Mouse (Mus musculus): ENCODE results near the gene Olfr1393. TPM values are rescaled to one million over a fixed set of nuclear protein-coding genes. Genes with fewer than 3 reads are reported as not detected.

The Olfr1393 gene
- polyA plus RNA-seq, 2 experiments: 0.03 to 0.05 TPM

GRCm38 (mm10) chr11:49248226-49248973 lies 29.7 kb upstream of the Olfr1393 start:
- Histone ChIP-seq H3K4me2 (ENCODE audit: low read depth) (no peak overlapping the region; the same call in 1 of the 2 replicates), H3K27ac (no peak overlapping the region), H3K36me3 (replicated peaks; ENCODE audit: control insufficient read depth, insufficient read depth, low read depth) (peaks cover under 1% of the 10 kb centered on the region), H3K4me3 (ENCODE audit: insufficient read depth in 1 of 2, low read depth in 2 of 2, low read length in 2 of 2) (no peak overlapping the region), H3K4me1 (replicated peaks; ENCODE audit: control insufficient read depth in 2 of 2, insufficient read depth in 2 of 2, low read length in 1 of 2) (peaks cover 47 to 67% of the 10 kb centered on the region in 2 experiments), H3K9me3 (ENCODE audit: control insufficient read depth, low read length) (no peaks in the 10 kb centered on the region), H3K9ac (replicated peaks) (no peak overlapping the region), H3K27me3 (ENCODE audit: control insufficient read depth, insufficient read depth, low read length) (no peaks in the 10 kb centered on the region)
- TF ChIP-seq EP300 (IDR thresholded peaks at IDR 0.05; ENCODE audit: low read depth) (no peak), CTCF (IDR thresholded peaks at IDR 0.05; ENCODE audit: low read depth) (no peak)
- WGBS (ENCODE audit: insufficient replicate concordance): 53% methylated on average over 6 of the region's 6 CpGs
- no peak for ATAC-seq (ENCODE audit: insufficient read depth)
- DNase-seq (ENCODE audit: low read depth in 3 of 3, low spot score in 3 of 3): no peak

GRCm38 (mm10) chr11:49248974-49249700 lies 29.0 kb upstream of the Olfr1393 start:
- H3K9ac ChIP-seq (replicated peaks): no peak overlapping the region; the same call in 1 of the 2 replicates
- ATAC-seq (ENCODE audit: insufficient read depth): no peak
- 51% methylated on average over 6 of the region's 6 CpGs for WGBS (ENCODE audit: insufficient replicate concordance)

GRCm38 (mm10) chr11:49249811-49250421 lies 28.2 kb upstream of the Olfr1393 start:
- H3K9ac ChIP-seq (replicated peaks): peak overlapping the region; percentile 93
- no peaks in the 10 kb centered on the region for H3K27me3 ChIP-seq (ENCODE audit: control insufficient read depth, insufficient read depth, low read length)
- peaks cover 43 to 61% of the 10 kb centered on the region in 2 experiments for H3K4me1 ChIP-seq (replicated peaks; ENCODE audit: control insufficient read depth in 2 of 2, insufficient read depth in 2 of 2, low read length in 1 of 2)
- TF ChIP-seq EP300 (IDR thresholded peaks at IDR 0.05; ENCODE audit: low read depth): no peak
- TF ChIP-seq CTCF (IDR thresholded peaks at IDR 0.05; ENCODE audit: low read depth): no peak
- H3K4me3 ChIP-seq (ENCODE audit: insufficient read depth in 1 of 2, low read depth in 2 of 2, low read length in 2 of 2): peak overlapping the region; percentile 82
- 4% methylated on average over 10 of the region's 10 CpGs for WGBS (ENCODE audit: insufficient replicate concordance)
- H3K4me2 ChIP-seq (ENCODE audit: low read depth): peak overlapping the region; percentile 73
- H3K27ac ChIP-seq: peak overlapping the region; percentile 81
- H3K36me3 ChIP-seq (replicated peaks; ENCODE audit: control insufficient read depth, insufficient read depth, low read depth): peaks cover 15% of the 10 kb centered on the region
- DNase-seq (ENCODE audit: low read depth in 3 of 3, low spot score in 3 of 3): no peak
- no peaks in the 10 kb centered on the region for H3K9me3 ChIP-seq (ENCODE audit: control insufficient read depth, low read length)
- ATAC-seq (ENCODE audit: insufficient read depth): peak; percentile 21

More at GRCm38 (mm10) chr11:49248974-49249700, 29.0 kb upstream of the Olfr1393 start:
- no peak overlapping the region; a peak in 1 of 4 replicates for H3K4me3 ChIP-seq (ENCODE audit: insufficient read depth in 1 of 2, low read depth in 2 of 2, low read length in 2 of 2)
- no peaks in the 10 kb centered on the region for H3K27me3 ChIP-seq (ENCODE audit: control insufficient read depth, insufficient read depth, low read length)
- no peak for TF ChIP-seq CTCF (IDR thresholded peaks at IDR 0.05; ENCODE audit: low read depth)
- TF ChIP-seq EP300 (IDR thresholded peaks at IDR 0.05; ENCODE audit: low read depth): no peak
- peaks cover 47 to 67% of the 10 kb centered on the region in 2 experiments for H3K4me1 ChIP-seq (replicated peaks; ENCODE audit: control insufficient read depth in 2 of 2, insufficient read depth in 2 of 2, low read length in 1 of 2)
- peak overlapping the region; percentile 81; the same call in 1 of the 2 replicates for H3K27ac ChIP-seq
- H3K36me3 ChIP-seq (replicated peaks; ENCODE audit: control insufficient read depth, insufficient read depth, low read depth): peaks cover 8% of the 10 kb centered on the region
- peak overlapping the region; percentile 73 for H3K4me2 ChIP-seq (ENCODE audit: low read depth)
- no peak for DNase-seq (ENCODE audit: low read depth in 3 of 3, low spot score in 3 of 3)
- no peaks in the 10 kb centered on the region for H3K9me3 ChIP-seq (ENCODE audit: control insufficient read depth, low read length)

GRCm38 (mm10) chr11:49250422-49251379 lies 27.4 kb upstream of the Olfr1393 start:
- peak overlapping the region; percentile 93 for H3K9ac ChIP-seq (replicated peaks)
- H3K4me1 ChIP-seq (replicated peaks; ENCODE audit: control insufficient read depth in 2 of 2, insufficient read depth in 2 of 2, low read length in 1 of 2): peaks cover 35 to 53% of the 10 kb centered on the region in 2 experiments
- no peaks in the 10 kb centered on the region for H3K9me3 ChIP-seq (ENCODE audit: control insufficient read depth, low read length)
- peak overlapping the region; percentile 73 for H3K4me2 ChIP-seq (ENCODE audit: low read depth)
- TF ChIP-seq CTCF (IDR thresholded peaks at IDR 0.05; ENCODE audit: low read depth): peak; percentile 57
- TF ChIP-seq EP300 (IDR thresholded peaks at IDR 0.05; ENCODE audit: low read depth): no peak
- peak; percentile 69 to 74 (median 73) for DNase-seq (ENCODE audit: low read depth in 3 of 3, low spot score in 3 of 3)
- H3K27ac ChIP-seq: peak overlapping the region; percentile 81
- peaks cover 20% of the 10 kb centered on the region for H3K36me3 ChIP-seq (replicated peaks; ENCODE audit: control insufficient read depth, insufficient read depth, low read depth)
- ATAC-seq (ENCODE audit: insufficient read depth): peak; percentile 94
- H3K4me3 ChIP-seq (ENCODE audit: insufficient read depth in 1 of 2, low read depth in 2 of 2, low read length in 2 of 2): peak overlapping the region; percentile 82
- whole genome bisulfite sequencing (ENCODE audit: insufficient replicate concordance): under 1% methylated on average over 44 of the region's 45 CpGs
- H3K27me3 ChIP-seq (ENCODE audit: control insufficient read depth, insufficient read depth, low read length): no peaks in the 10 kb centered on the region

Data from liver, embryonic 14.5 days (tissue).